Mouse (Mus musculus) liver, adult 2 months (tissue): ENCODE measurements around the gene Tmem251. TPM values are rescaled to one million over a fixed set of nuclear protein-coding genes. Genes with fewer than 3 reads are reported as not detected.

Experiments
- DNase-seq: peaks from one replicate; pipeline ENCODE4 v3.0.0-alpha.2; 2011; ENCODE audit warnings: low read depth, low spot score; ENCODE audit errors: extremely low read depth
- H3K27ac ChIP-seq: fragments of 200-500 bp; replicated peaks from 2 replicates; pipeline ENCODE4 v1.5.1; 2012; ENCODE audit warnings: low read depth, mild to moderate bottlenecking, control low read depth, inconsistent platforms, low read length; ENCODE audit not compliant: insufficient read depth
- H3K27me3 ChIP-seq: fragments of 200-500 bp; 2 replicates; pipeline ENCODE4 v1.6.1; 2012; ENCODE audit warnings: mild to moderate bottlenecking, moderate library complexity, low read length, inconsistent platforms; ENCODE audit not compliant: control insufficient read depth, insufficient read depth
- H3K36me3 ChIP-seq: fragments of 200-500 bp; 2 replicates; pipeline ENCODE4 v1.6.1; 2012; ENCODE audit warnings: low read length, inconsistent platforms; ENCODE audit not compliant: control insufficient read depth, insufficient read depth
- H3K4me1 ChIP-seq: fragments of 200-500 bp; 2 replicates; pipeline ENCODE4 v1.6.1; 2011; ENCODE audit warnings: low read length; ENCODE audit not compliant: control insufficient read depth, insufficient read depth
- H3K4me3 ChIP-seq: fragments of 200-500 bp; 2 replicates; pipeline ENCODE4 v1.5.1; 2011; ENCODE audit warnings: low read depth, mild to moderate bottlenecking, control low read depth, low read length, moderate library complexity; ENCODE audit not compliant: insufficient read depth
- H3K79me2 ChIP-seq: fragments of 200-500 bp; 2 replicates; pipeline ENCODE4 v1.6.1; 2012; ENCODE audit warnings: inconsistent platforms, mild to moderate bottlenecking, low read length, moderate library complexity; ENCODE audit not compliant: control insufficient read depth, insufficient read depth
- H3K9ac ChIP-seq: fragments of 200-500 bp; 2 replicates; pipeline ENCODE4 v1.6.1; 2012; ENCODE audit warnings: low read depth, mild to moderate bottlenecking, control low read depth, inconsistent platforms, low read length
- CTCF ChIP-seq: fragments of 200-500 bp; IDR thresholded peaks from 2 replicates; pipeline ENCODE4 v1.5.1; 2011; ENCODE audit warnings: low read depth, low read length, control low read depth
- POLR2A ChIP-seq: fragments of 200-500 bp; IDR thresholded peaks from 2 replicates; pipeline ENCODE4 v1.6.1; 2011; ENCODE audit warnings: low read length, control low read depth; ENCODE audit not compliant: insufficient read depth; ENCODE audit errors: extremely low read depth
- WGBS: fragments of 180-500 bp; shearing (Covaris S2); methylation state at CpG from one replicate; pipeline ENCODE4 v1.1.7; 2018; 5-methylcytosine and 5-hydroxymethylcytosine counted together
- polyA plus RNA-seq: library from polyadenylated mRNA; depleted of rRNA; stranded (reverse); fragments of >200 nt; gene quantifications from 2 replicates; pipeline ENCODE4 v1.2.3, GENCODE M21; 2012
- total RNA-seq: library from RNA; depleted of rRNA; stranded (reverse); fragments of >200 nt; gene quantifications from 2 replicates; pipeline ENCODE4 v1.2.3, GENCODE M21; 2014

The Tmem251 gene
- total and polyA plus RNA-seq, 2 experiments = 1.6 to 2.0 TPM

- Histone ChIP-seq H3K27me3 (no peaks in the 10 kb centered on the region), H3K36me3 (no peaks in the 10 kb centered on the region), H3K27ac (no peak overlapping the region), H3K4me3 (no peak overlapping the region), H3K79me2 (no peaks in the 10 kb centered on the region), H3K9ac (no peak overlapping the region), H3K4me1 (no peaks in the 10 kb centered on the region)
- 72% methylated on average over 7 of the region's 7 CpGs for WGBS
- DNase-seq = no peak
- TF ChIP-seq POLR2A = no peak
- TF ChIP-seq CTCF = no peak
These were observed 17.8 kb upstream of the Tmem251 start for GRCm38 (mm10) chr12:102725761-102726175.

DNA sequence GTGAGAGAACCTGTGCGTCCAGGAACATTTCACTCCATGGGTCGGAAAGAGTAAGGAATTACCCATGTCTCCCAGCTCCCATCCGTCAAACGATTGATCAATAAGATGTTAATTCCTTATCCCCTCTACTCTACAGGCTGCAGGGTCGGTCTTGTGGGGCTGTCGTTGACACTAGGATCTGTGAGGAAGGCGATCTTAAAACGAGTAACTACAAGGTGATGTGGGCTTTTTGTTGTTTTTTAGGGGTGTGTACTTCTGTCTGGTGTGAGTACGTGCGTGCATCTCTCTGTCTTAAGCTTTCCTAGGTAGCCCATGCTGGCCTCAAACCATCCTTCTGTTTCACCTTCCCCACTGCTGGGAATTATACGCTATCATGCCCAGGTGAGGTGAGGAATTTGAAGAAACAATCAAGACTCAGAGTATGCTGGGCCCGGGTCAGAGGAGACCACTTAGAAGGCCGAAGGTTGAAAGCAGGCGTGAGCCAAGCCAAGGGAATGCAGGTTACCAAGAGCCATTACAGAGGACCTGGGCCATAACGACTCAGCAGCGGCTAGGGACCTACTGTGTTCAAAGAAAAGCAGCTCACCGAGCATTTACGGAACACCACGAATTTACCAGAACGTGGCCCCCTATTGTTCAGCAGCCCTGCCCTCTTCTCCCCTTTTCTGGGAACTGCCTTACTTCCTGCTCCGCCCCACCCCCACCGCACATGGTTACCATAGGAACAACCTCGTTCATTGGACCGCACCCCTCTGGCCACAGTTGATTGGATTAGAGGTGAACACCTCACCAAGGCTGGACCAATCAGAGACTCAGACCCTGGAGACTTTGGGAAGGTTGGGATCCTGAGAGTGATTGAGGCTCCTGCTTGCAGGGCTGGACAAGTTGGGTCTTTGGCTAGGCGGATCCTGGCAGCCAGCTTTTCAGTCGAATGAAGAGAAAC lies 13.4 kb upstream of the Tmem251 start:
- Histone ChIP-seq H3K79me2 (no peaks in the 10 kb centered on the region), H3K9ac (no peak overlapping the region), H3K27me3 (no peaks in the 10 kb centered on the region), H3K4me3 (no peak overlapping the region), H3K36me3 (no peaks in the 10 kb centered on the region), H3K4me1 (no peaks in the 10 kb centered on the region), H3K27ac (no peak overlapping the region)
- peak; percentile 29 for DNase-seq
- no peak for TF ChIP-seq POLR2A
- no peak for TF ChIP-seq CTCF
- 54% methylated on average over 26 of the region's 26 CpGs for WGBS

GRCm38 (mm10) chr12:102730798-102731619 lies 12.6 kb upstream of the Tmem251 start:
- Histone ChIP-seq H3K36me3 (no peaks in the 10 kb centered on the region), H3K4me3 (no peak overlapping the region), H3K79me2 (no peaks in the 10 kb centered on the region), H3K4me1 (no peaks in the 10 kb centered on the region), H3K27me3 (no peaks in the 10 kb centered on the region), H3K9ac (no peak overlapping the region), H3K27ac (no peak overlapping the region)
- DNase-seq = no peak
- WGBS = 41% methylated on average over 16 of the region's 16 CpGs
- TF ChIP-seq POLR2A (no peak), CTCF (no peak)

DNA sequence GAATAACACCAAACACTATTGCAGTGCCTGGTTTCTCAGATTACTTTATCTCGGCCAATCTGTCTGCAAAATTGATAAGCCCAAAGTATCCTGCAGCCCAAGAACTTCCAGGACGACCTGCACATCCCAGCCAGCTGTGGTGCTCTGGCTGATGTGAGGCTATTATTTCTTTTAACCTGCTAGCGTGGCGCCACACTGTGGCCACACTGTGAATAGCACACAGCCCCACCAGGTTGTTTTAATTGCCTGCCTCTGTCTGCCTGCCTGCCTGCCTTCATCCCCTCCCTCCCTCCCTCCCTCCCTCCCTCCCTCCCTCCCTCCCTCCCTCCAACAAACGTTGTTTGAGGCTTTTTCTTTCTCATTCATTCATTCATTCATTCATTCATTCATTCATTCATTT lies 10.2 kb upstream of the Tmem251 start:
- Histone ChIP-seq H3K4me1 (no peaks in the 10 kb centered on the region), H3K9ac (no peak overlapping the region), H3K27me3 (no peaks in the 10 kb centered on the region), H3K4me3 (no peak overlapping the region), H3K79me2 (no peaks in the 10 kb centered on the region), H3K36me3 (no peaks in the 10 kb centered on the region), H3K27ac (no peak overlapping the region)
- no peak for TF ChIP-seq POLR2A
- peak; percentile 86 for TF ChIP-seq CTCF
- DNase-seq = no peak
- 22% methylated on average over 4 of the region's 5 CpGs for WGBS

DNA sequence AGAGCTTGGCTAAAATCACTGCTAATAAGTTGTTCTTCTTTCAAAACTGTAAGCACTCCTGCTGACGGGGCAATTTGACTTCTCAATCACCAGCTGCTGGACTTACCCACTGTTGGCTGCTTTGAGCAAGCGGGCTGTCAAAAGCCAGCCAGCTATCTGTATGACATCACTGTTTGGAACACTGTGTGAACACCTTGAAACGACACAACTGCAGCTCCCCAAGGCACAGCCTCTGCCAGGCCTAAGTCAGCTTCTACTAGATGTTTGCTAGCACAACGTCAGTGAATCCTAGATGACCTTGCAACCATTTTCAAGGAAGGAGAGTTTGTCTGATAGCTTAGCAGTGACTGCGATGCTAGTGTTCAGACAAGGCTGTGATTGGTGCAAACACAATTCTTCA lies 4.5 kb upstream of the Tmem251 start:
- TF ChIP-seq POLR2A = no peak
- no peak for TF ChIP-seq CTCF
- no peaks in the 10 kb centered on the region for H3K36me3 ChIP-seq
- H3K79me2 ChIP-seq = no peaks in the 10 kb centered on the region
- H3K4me1 ChIP-seq = peaks cover 5% of the 10 kb centered on the region
- no peak overlapping the region for H3K27ac ChIP-seq
- H3K27me3 ChIP-seq = no peaks in the 10 kb centered on the region
- DNase-seq = no peak
- H3K9ac ChIP-seq = no peak overlapping the region
- H3K4me3 ChIP-seq = no peak overlapping the region
- 70% methylated on average over 5 of the region's 5 CpGs for WGBS
